Comparison of ENCODE assay signal across 25 mouse cellular contexts in the genomic region with DNA sequence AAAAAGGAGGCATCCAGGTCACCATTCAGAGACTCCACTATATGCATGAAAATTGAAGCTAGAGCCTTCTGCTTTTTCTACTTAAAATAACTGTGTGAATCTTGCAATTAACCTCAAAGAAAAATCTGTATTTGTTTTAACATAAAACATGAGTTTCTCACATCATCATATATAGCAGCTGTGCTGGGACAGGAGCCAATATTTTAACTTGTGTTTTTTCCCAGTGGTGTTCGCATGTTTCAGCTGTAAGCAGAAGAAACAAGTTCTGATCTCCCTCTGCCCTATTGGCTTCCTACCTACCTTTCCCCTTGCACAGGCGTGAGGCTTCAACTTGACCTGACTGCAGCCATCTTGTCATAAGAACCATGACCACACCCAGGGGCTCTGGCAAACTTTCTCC.
DNase-seq lines count a peak whose midpoint lies in the region; ATAC-seq and TF ChIP-seq lines count a peak whose summit lies in the region.
"Had no signal": no experiment of that assay in that cellular context is flagged by ENCODE, and none has a peak within 500 bp of the region (broad histone marks: within the 10 kb centered on the region; RNA-seq: fewer than 3 reads in every experiment).

No protein-coding gene starts in this region.

- DNase-seq in frontal cortex, postnatal 10 days (ENCODE audit: low spot score in 2 of 2), result no peak
- DNase-seq in intestine, embryonic 14.5 days (ENCODE audit: low spot score), result peak; percentile 23
- peak; percentile 20 for DNase-seq in lung, embryonic 14.5 days
- no peak for DNase-seq in lung, postnatal 10 days
- DNase-seq: adrenal gland, adult 8-10 months; adrenal gland, postnatal 14 days; adrenal gland, postnatal 36 days; B cell, adult 2 months; cerebellum, adult 11-12 months; cerebellum, adult 2 months; cerebellum, adult 9-10 months; cerebellum, postnatal 10 days; cerebellum, postnatal 25 days; forebrain, postnatal 0 days had no signal

- no peak overlapping the region for H3K27ac ChIP-seq in intestine, embryonic 14.5 days (ENCODE audit: low read depth)
- no peak overlapping the region for H3K27ac ChIP-seq in intestine, embryonic 15.5 days
- no peak overlapping the region for H3K27ac ChIP-seq in lung, embryonic 14.5 days (ENCODE audit: low read depth)
- H3K27ac ChIP-seq: embryonic facial prominence, embryonic 10.5 days; embryonic facial prominence, embryonic 12.5 days; forebrain, embryonic 13.5 days; forebrain, embryonic 15.5 days had no signal

- H3K9ac ChIP-seq in intestine, embryonic 14.5 days (ENCODE audit: low read length), result no peak overlapping the region
- H3K9ac ChIP-seq in intestine, embryonic 15.5 days, result no peak overlapping the region
- H3K9ac ChIP-seq in lung, embryonic 14.5 days, result no peak overlapping the region
- H3K9ac ChIP-seq: embryonic facial prominence, embryonic 12.5 days; forebrain, embryonic 13.5 days; forebrain, embryonic 15.5 days; forebrain, postnatal 0 days had no signal

- no peak for TF ChIP-seq CTCF in lung, embryonic 14.5 days (IDR thresholded peaks at IDR 0.05; ENCODE audit: low read depth)

- H3K27me3 ChIP-seq in intestine, embryonic 14.5 days (replicated peaks; ENCODE audit: control insufficient read depth, insufficient read depth, low read length), result no peaks in the 10 kb centered on the region
- no peaks in the 10 kb centered on the region for H3K27me3 ChIP-seq in intestine, embryonic 15.5 days (replicated peaks)
- no peaks in the 10 kb centered on the region for H3K27me3 ChIP-seq in lung, embryonic 14.5 days (ENCODE audit: insufficient read depth, low read length)
- H3K27me3 ChIP-seq: CH12.LX; embryonic facial prominence, embryonic 12.5 days; forebrain, embryonic 13.5 days; forebrain, embryonic 15.5 days; Patski had no signal

- H3K4me2 ChIP-seq in intestine, embryonic 14.5 days (ENCODE audit: low read length), result no peak overlapping the region
- H3K4me2 ChIP-seq in intestine, embryonic 15.5 days (replicated peaks), result no peak overlapping the region
- no peak overlapping the region for H3K4me2 ChIP-seq in lung, embryonic 14.5 days
- H3K4me2 ChIP-seq: embryonic facial prominence, embryonic 12.5 days; forebrain, embryonic 13.5 days; forebrain, embryonic 15.5 days had no signal

- no peak overlapping the region for H3K4me3 ChIP-seq in intestine, embryonic 14.5 days (ENCODE audit: low read depth, low read length)
- H3K4me3 ChIP-seq in intestine, embryonic 15.5 days (replicated peaks), result no peak overlapping the region
- no peak overlapping the region for H3K4me3 ChIP-seq in lung, embryonic 14.5 days (ENCODE audit: low read depth, low read length)
- H3K4me3 ChIP-seq: embryonic facial prominence, embryonic 10.5 days; embryonic facial prominence, embryonic 12.5 days; forebrain, embryonic 13.5 days; forebrain, embryonic 15.5 days had no signal

- no peaks in the 10 kb centered on the region for H3K4me1 ChIP-seq in intestine, embryonic 14.5 days (replicated peaks; ENCODE audit: control insufficient read depth, insufficient read depth, low read length)
- no peaks in the 10 kb centered on the region for H3K4me1 ChIP-seq in intestine, embryonic 15.5 days (replicated peaks)
- H3K4me1 ChIP-seq in lung, embryonic 14.5 days (ENCODE audit: insufficient read depth), result no peaks in the 10 kb centered on the region
- H3K4me1 ChIP-seq: embryonic facial prominence, embryonic 10.5 days; embryonic facial prominence, embryonic 12.5 days; forebrain, embryonic 13.5 days; forebrain, embryonic 15.5 days had no signal

- no peaks in the 10 kb centered on the region for H3K36me3 ChIP-seq in intestine, embryonic 14.5 days (ENCODE audit: control insufficient read depth, insufficient read depth, low read length)
- no peaks in the 10 kb centered on the region for H3K36me3 ChIP-seq in intestine, embryonic 15.5 days
- 0 out of 2 replicates have a peak, but pooled peaks cover 3% of the 10 kb centered on the region for H3K36me3 ChIP-seq in lung, embryonic 14.5 days (ENCODE audit: insufficient read depth)
- H3K36me3 ChIP-seq: G1E had no signal

- 0 out of 2 replicates have a peak, but pooled peaks have one; percentile 15 for ATAC-seq in frontal cortex, adult (ENCODE audit: low TSS enrichment)
- no peak for ATAC-seq in intestine, embryonic 14.5 days (replicated peaks; ENCODE audit: low FRiP score, low TSS enrichment, low read depth)
- ATAC-seq in intestine, embryonic 15.5 days, result no peak
- ATAC-seq in lung, embryonic 14.5 days (ENCODE audit: insufficient read depth), result no peak
- ATAC-seq: activated CD4-positive, CD25-positive, alpha-beta regulatory T cell, adult 4 months; CD4-positive, CD25-positive, alpha-beta regulatory T cell, adult 4 months; forebrain, embryonic 13.5 days; forebrain, embryonic 15.5 days; forebrain, postnatal 0 days; Patski had no signal

- H3K9me3 ChIP-seq in intestine, embryonic 14.5 days (ENCODE audit: control insufficient read depth, low read length), result no peaks in the 10 kb centered on the region
- no peaks in the 10 kb centered on the region for H3K9me3 ChIP-seq in intestine, embryonic 15.5 days
- H3K9me3 ChIP-seq in lung, embryonic 14.5 days (ENCODE audit: low read depth, low read length), result no peaks in the 10 kb centered on the region
- H3K9me3 ChIP-seq: embryonic facial prominence, embryonic 10.5 days; embryonic facial prominence, embryonic 12.5 days; forebrain, embryonic 13.5 days; forebrain, embryonic 15.5 days; G1E had no signal

- 87% methylated on average over 2 of the region's 2 CpGs for WGBS in intestine, embryonic 14.5 days
- 85% methylated on average over 2 of the region's 2 CpGs for WGBS in intestine, embryonic 15.5 days
- WGBS in lung, embryonic 14.5 days, result 76% methylated on average over 2 of the region's 2 CpGs

Comparison
In these comparisons a context has a peak if more than half of its experiments do, and no peak if none do; other contexts are left out.
1. DNase-seq: peak in intestine, embryonic 14.5 days (single experiment) and lung, embryonic 14.5 days (single experiment); none in frontal cortex, postnatal 10 days (0 of 2) and lung, postnatal 10 days (single experiment).